Mouse (Mus musculus): ENCODE results near the gene Spic. TPM values are rescaled to one million over a fixed set of nuclear protein-coding genes. Genes with fewer than 3 reads are reported as not detected.
A peak's percentile ranks its signal among the peaks of the same experiment; 100 is the strongest.

Gene Spic
- polyA plus RNA-seq, 2 experiments from 2014 or later: 0.83 to 1.8 TPM

DNA sequence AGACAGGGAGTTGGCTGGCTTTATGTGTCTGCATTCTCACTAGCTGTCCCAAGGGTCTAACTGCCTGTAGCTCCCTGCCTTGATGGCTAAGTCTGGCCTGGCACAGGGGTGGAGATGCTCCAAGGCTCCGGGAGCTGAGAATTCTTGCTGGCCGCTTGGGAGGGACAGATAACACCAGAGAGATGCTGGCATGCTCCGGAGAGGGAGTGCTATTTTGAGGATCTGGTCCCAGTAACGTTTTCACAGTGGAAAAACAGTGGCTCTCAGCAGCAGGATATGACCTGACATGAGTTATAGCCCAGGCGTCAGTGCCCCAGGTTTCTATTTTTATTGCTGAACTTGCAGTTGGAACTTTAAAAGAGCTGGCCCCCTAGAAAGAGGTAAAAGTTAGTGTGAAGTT lies 39.4 kb downstream of the Spic start:
- no peak for ATAC-seq

DNA sequence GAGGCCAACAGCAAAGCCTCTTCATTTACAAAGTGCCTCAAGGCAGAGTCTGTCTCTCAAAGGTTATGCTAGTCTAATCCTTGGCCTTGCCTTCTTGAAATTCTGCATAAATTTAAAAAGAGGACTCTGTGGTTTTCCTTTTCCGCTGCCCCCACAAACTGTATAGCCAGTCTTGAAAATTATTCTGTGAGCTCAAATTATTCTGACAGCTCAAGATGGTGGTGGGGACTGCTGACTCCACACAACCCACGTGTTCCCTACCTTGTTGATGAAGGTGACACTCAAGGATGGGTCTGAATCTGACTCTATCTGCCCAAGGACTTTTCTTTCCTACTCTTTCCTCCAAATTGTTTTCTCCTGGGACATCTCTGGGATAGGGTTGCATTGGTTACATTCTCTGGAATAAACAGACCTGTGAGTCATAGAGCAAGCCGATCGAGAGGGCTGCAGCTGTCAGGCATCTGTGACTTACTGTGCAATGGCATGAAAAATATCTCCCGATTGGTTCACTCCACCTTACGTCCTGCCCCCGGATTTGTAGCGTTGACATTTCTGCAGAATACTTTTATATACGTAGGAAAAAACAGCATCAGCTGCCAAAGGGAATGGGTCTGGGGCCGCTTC lies 53.4 kb downstream of the Spic start:
- ATAC-seq: peak; percentile 29

DNA sequence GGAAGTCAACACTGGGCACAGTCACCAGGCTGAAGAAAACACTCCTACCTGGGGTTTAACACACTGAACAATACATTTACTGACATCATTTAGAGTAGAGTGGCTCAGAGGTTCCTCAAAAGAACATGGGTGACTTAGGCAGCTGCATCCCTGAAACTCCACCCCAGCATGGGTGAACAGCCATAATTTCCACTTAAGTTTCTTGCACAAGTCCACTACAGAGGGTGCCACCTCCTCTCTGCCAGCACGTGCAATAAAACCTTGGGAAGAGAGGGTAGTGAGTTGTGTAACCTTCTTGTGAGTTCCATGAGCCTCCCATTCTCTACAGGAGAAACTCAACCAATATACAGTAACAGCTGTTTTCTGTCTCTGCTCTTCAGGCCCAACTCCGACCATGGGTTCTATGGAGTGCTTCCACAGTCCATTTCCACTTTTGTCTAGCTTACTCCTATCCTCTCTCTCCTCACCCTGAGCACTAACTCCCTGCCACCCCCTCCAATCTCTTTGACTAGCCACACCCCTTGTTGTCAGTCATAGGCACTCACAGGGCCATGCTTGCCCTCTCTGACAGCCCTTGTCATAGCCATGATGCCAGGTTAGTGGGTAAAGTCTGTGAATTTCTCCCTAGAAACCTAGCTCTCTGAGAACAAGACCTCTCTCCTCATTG lies 54.0 kb downstream of the Spic start:
- no peak for ATAC-seq

DNA sequence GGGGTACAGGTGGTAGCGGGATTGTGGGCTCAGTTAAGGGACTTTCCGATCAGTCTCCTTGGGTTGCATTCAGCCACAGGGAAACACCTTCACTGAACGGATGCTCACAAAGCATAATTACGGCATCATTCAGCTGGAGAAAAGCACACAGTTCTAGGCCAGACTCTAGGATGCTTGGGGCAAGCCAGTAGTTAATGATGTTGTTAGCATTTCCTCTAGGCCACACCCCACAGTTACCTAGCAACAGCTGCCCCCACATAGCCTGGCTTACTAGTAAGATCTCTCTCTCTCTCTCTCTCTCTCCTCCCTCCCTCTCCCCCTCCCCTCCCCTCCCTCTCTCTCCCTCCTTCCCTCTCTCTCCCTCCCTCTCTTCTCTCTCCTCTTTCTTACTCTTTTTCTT lies 57.8 kb downstream of the Spic start:
- no peak for ATAC-seq

DNA sequence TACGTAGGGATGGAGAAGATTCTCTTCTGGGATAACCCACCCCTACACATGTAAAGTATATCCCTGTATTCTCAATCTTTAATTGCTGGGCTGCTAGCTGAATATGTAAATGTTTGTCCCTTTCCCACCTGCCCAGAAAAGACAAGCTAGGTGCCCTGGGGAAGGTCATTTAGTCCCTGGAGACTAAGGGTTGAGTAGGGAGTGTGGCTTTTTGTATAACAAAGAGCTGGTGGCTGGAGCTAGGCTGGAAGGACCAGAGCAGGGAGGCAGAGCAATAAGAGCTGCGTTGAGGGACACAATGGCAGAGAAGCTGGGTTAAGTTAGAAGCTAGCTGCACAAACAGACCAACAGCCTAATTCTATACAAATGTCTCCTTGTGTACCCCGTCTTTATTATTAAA lies 58.6 kb downstream of the Spic start:
- ATAC-seq: no peak

Other genes with a start within 250 kb of the Spic start
- gene Sycp3, start 225.4 kb downstream of the Spic start, polyA plus RNA-seq (2017; shearing (Covaris generic)): not detected
- gene Chpt1, start 180.9 kb downstream of the Spic start, polyA plus RNA-seq (2017; shearing (Covaris generic)): 1 to 10 TPM; 4.1 to 4.5 TPM
- gene Mybpc1, start 79.9 kb downstream of the Spic start, polyA plus RNA-seq (2017; shearing (Covaris generic)): not detected
- 10 to 100 TPM; 50.0 to 54.4 TPM for gene Arl1, start 45.8 kb upstream of the Spic start, polyA plus RNA-seq (2017; shearing (Covaris generic))
- 10 to 100 TPM; 15.7 to 23.6 TPM for gene Utp20, start 141.8 kb upstream of the Spic start, polyA plus RNA-seq (2017; shearing (Covaris generic))
- under 1 TPM in 1 of 2 experiments, not detected in 1; 0.26 TPM for gene Slc5a8, start 201.0 kb upstream of the Spic start, polyA plus RNA-seq (2017; shearing (Covaris generic))